Mouse (Mus musculus): Measurements from ENCODE around the gene Celf2.
"Not testable (repeated sequence)": the region's sequence is repeated elsewhere in the genome, so short reads cannot be mapped to it uniquely, and the experiment has no call there.

The Celf2 gene

DNA sequence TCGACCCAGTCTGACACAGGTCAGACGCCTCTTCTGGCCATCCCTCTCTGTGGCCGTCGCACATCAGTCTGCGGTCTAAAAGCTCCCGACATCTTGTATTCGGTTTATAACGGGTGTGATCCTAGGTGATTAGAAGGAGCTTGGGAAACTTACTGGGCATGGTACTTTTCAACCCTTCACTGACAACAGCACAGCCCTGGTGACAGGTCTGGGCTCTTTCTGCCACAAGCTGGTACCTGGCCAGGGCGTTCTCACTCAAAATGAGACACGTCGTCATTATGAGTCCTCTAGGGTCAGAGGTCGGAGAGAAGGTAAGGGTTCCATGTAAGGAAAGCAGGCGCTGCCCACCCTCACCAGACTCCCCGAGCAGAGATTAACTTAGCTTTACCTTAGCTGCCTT lies 915.6 kb downstream of the Celf2 start:
- DNase-seq (ENCODE audit: low spot score): no peak

DNA sequence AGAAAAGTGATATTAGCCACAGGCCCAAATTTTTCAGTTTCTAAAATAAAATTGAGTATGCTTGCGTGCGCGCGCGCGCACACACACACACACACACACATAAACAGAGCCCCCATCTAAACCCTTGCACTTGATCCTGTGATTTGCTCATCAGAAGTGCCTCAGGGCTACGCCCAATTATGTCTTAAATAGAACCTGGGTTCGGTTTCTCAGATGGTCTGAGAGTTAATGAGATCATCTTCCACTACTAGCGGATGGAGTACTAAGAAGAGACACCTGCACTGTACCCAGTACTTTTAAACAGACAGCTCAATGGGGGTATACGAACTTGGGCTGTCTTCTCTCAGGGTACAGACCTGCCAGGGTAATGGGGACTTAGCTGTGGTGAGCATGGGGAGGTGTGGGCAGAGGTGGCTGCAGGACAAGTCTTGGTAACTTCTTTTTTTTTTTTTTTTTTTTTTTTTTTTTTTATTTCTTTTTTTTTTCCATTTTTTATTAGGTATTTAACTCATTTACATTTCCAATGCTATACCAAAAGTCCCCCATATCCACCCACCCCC lies 923.2 kb downstream of the Celf2 start:
- DNase-seq (ENCODE audit: low spot score): no peak

DNA sequence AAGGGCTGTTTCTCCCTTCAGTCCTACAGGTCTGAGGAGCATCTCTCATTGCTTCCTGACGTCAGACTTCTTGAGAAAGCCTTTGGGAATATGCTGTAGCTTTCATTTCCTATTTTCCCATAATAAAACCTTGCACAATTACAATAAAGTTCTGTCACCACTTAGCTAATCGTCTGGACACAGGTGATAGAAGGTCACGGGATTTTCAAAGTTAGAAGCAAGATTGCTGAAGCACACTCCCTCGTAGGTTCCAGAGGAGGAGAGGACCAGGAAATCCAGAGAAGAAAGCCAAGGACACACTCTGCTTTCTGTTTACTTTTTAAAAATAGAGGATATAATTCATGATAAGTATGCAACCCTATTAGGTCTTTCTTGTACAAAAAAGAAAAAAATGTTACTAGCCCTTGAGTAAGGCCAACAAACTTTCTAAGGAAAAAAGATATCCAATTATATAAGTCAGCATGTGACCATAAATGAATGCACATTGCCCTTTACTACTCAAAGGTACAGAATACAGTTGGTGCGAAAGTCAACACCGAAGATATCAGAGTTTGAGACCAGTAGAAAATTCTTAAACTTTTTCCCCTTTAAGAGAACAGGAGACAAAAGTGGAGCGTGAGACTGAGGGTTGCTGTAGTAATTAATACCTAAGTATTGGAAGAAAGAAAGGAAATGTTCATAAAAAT lies 924.2 kb downstream of the Celf2 start:
- DNase-seq (ENCODE audit: low spot score): no peak

- DNase-seq (ENCODE audit: low spot score): no peak
These were observed 926.7 kb downstream of the Celf2 start for GRCm38 (mm10) chr2:6582711-6583110.

- no peak for DNase-seq (ENCODE audit: low spot score)
These were observed 929.3 kb downstream of the Celf2 start for GRCm38 (mm10) chr2:6580066-6580465.

- DNase-seq (ENCODE audit: low spot score): not testable (repeated sequence)
These were observed 934.0 kb downstream of the Celf2 start for GRCm38 (mm10) chr2:6575316-6575715.

GRCm38 (mm10) chr2:6573640-6574039 lies 935.7 kb downstream of the Celf2 start:
- DNase-seq (ENCODE audit: low spot score): no peak

DNA sequence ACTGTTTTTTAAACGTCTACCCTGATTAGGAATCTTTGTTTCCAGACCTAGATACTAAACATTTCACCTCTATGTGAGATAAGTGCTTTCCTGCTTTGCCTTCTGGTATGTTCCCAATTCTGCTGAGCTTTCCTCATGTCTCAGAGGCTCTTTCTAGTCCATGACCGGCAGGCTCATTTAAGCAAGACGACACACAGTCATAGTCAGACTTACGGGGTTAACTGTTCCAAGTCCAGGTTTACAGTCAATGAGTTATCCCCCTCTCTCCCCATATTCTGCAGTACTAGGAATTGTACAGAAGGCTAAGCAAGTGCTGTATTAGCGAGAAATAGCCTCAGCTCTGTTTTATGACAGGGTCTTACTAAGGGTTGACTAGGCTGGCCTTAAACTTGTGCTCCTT lies 936.4 kb downstream of the Celf2 start:
- no peak for DNase-seq (ENCODE audit: low spot score)

DNA sequence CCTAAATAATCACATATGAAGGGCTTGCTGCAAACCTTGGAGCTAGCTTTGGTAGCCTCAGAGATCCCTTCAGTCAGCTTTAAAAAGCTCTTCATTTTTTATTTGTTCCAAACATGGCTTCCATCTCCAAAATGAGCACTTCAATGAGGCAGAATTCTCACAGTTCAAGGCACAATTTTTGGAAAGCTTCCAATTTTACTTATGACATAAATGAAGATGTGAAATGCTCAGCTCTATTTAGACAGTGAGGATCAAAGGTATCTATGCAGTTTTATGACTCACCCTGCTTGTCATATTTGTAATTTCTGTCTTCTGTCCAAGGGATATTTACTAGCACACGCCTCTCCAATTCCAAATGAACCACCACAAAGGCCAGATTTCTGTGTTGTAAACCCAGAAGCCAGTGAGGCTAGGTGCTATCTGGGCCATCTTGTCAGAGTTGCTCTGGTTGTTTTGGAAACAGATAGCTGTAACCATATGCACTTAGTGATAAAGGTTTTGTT lies 940.3 kb downstream of the Celf2 start:
- no peak for DNase-seq (ENCODE audit: low spot score)

GRCm38 (mm10) chr2:6565175-6565574 lies 944.2 kb downstream of the Celf2 start:
- DNase-seq (ENCODE audit: low spot score): no peak

- no peak for DNase-seq (ENCODE audit: low spot score)
These were observed 948.0 kb downstream of the Celf2 start for GRCm38 (mm10) chr2:6561337-6561736.

- no peak for DNase-seq (ENCODE audit: low spot score)
These were observed 948.6 kb downstream of the Celf2 start for GRCm38 (mm10) chr2:6560802-6561201.

GRCm38 (mm10) chr2:6559581-6559980 lies 949.8 kb downstream of the Celf2 start:
- no peak for DNase-seq (ENCODE audit: low spot score)

- no peak for DNase-seq (ENCODE audit: low spot score)
These were observed 950.8 kb downstream of the Celf2 start for GRCm38 (mm10) chr2:6558303-6559254.

GRCm38 (mm10) chr2:6557749-6558148 lies 951.6 kb downstream of the Celf2 start:
- no peak for DNase-seq (ENCODE audit: low spot score)

- DNase-seq (ENCODE audit: low spot score): no peak
These were observed 952.5 kb downstream of the Celf2 start for GRCm38 (mm10) chr2:6556913-6557312.

DNA sequence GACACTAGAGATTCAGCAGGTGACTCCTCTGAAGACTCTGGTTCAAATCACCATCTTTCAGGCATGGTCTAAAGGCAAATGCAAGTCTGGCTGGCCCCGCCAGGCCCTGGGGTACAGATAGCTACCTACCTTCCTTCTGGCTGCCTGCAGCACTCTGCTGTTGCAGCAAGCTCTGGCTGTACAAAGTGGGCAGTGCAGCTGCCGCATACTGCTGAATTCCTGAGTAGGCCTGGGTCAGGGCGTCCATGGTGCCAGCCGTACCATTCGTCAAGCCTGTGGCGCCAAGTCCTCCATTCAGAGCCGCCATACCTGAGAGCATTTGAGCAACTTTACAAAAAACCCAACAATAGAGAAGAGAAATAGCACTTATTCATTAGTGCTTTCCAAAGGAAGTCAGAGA lies 955.7 kb downstream of the Celf2 start:
- no peak for DNase-seq (ENCODE audit: low spot score)

- no peak for DNase-seq (ENCODE audit: low spot score)
These were observed 960.1 kb downstream of the Celf2 start for GRCm38 (mm10) chr2:6549251-6549650.

GRCm38 (mm10) chr2:6547139-6547664 lies 962.2 kb downstream of the Celf2 start:
- DNase-seq (ENCODE audit: low spot score): no peak

DNA sequence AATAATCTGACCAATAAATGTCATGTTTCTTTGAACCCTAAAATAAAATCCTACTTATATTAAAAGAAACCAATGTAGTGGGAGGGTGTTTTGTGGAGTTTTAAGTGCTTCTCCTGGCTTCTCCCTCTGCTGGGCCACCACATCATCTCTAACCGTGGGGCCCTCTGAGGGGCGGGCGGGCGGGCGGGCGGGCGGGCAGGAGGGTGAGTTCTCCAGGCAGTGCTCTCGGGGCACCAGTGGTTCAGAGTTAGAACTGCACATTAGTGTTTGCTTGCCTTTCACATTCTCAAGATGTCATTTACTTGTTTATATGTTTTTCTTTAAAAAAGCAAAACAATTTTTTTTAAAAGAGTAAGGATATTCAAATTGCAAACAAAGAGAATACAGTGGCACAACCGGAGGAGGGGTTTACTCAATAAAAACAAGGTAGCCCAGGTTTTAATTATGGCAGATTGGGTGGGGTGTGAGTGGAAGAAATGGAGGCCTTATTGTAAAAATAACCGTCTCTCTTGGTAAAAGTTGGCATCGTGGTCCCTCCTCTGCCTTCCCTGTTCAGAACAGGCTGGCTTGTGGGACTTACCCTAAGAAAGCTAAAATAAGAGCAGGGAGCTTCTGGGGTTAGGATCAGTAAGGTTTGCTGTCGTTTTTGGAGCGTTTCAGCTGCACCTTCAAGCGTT lies 962.8 kb downstream of the Celf2 start:
- no peak for DNase-seq (ENCODE audit: low spot score)

- no peak for DNase-seq (ENCODE audit: low spot score)
These were observed 964.0 kb downstream of the Celf2 start for GRCm38 (mm10) chr2:6545127-6545931.
